Mouse (Mus musculus): ENCODE measurements around the gene Olfr685.

The Olfr685 gene

DNA sequence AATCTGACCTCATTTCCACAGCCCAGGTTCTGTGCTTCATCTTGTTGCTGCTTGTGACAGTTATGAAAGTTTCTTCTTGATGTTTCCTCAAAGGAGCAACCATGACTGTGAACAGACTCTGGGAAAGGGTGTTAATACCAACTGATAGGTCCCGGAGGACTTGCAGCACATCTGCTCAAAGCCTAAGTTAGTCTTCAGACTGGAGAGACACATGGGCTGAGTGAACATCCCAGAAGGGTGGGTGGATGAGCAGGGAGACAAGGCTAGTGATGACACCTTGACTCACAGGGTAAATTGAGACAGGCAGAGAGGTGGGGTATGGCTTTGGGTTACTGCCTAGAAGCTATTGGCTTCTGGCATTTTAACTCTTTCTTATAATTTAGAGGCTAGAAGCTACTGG, at the start of gene Olfr685:
TSS of gene Olfr685 (minus strand) at position 101 of the 400 bp plus-strand sequence.
- DNase-seq (ENCODE audit: low spot score in 2 of 2): no peak

DNA sequence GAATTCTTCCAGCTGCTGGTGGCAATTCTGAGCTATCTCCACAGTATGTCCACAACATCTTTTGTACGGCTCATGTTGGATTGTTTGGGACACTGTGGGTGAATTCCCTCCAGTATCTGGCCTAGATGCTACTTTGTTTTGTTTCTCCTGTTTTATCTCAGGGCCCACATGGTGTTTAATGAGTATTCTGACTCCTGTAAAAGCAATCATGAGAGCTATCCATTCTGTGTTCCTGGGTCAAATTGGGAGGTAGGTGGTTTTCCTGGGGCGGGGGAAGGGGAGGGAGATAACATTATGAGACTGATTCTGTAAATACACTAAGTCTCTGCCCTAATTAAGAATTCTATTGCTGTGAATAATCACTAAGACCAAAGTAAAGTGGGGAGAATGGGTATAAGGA, 43.6 kb upstream of the Olfr685 start:
- DNase-seq (ENCODE audit: low spot score in 2 of 2): no peak

DNA sequence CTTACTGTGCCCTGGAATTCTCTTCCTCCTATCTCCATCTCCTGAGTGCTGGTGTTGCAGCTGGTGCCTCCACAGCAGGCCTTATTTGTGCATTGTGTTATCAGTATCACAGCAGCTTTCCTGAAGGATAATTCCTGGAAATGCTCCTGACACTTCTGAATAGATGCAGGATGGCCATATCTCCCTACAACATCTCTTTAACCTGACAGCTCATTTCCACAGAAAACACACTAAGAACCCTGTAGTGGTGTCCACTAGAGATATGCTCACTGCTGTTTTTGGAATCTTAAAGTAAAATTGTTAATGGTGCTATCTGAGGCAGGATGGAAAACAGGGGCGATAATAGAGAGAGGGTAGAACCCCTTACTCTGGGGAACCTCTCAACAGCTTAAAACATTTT, 42.3 kb upstream of the Olfr685 start:
- DNase-seq (ENCODE audit: low spot score in 2 of 2): no peak

DNA sequence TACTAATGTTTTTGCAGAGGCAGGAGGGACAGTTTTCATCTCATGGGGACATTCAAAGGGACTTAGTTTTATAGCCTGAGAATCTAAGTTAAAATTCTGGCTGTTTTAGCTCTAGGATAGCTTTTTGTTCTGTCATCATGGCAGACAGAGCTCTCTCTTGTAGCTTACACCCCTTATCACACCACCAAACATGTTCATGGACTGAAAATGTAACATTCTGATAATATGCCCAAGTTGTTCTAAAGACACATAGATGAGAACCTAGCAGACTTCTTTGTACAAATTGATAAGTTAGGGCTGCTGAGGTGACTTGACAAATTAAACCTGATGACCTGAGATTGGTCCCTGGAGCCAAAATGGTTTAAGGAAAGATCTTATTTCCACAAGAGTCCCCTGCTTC, 40.9 kb upstream of the Olfr685 start:
- DNase-seq (ENCODE audit: low spot score in 2 of 2): no peak

DNA sequence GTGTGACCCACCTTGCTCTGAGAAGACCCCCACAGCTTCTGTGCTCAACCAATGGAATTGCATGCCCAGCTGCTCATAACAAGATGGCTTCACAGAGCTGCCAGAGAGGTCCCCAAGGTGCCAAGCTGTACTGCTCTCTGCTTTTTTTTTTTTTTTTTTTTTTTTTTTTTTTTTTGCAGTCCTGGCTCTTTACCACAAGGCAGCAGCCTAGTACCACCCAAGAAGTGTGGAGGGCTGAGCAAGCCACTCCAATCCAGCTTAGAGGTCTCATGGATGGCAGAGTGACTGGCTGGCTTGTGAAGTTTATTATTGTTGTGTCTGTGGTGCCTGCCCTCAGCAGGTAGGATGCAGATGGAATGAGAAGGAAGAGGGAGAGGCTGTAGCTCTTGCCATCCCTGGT, 40.3 kb upstream of the Olfr685 start:
- no peak for DNase-seq (ENCODE audit: low spot score in 2 of 2)

DNA sequence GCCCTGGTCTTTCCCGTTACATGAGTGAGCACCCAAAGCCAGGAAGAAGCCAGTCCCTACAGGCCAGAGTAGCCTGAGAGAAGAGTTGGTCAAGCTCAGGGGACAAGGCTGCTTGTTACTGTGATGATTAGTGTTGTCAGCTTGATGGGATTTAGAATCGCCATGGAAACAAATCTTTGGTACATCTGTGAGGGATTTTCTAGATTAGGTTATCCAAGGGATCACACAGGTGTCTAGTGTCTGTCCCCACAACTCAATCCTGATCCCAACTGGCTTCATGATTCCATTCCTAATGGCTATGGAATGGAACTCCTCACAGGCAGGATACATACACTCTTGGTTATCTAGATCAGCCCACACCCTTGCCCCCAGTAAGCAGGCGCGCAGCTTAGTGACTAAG, 32.5 kb upstream of the Olfr685 start:
- DNase-seq (ENCODE audit: low spot score in 2 of 2): no peak

DNA sequence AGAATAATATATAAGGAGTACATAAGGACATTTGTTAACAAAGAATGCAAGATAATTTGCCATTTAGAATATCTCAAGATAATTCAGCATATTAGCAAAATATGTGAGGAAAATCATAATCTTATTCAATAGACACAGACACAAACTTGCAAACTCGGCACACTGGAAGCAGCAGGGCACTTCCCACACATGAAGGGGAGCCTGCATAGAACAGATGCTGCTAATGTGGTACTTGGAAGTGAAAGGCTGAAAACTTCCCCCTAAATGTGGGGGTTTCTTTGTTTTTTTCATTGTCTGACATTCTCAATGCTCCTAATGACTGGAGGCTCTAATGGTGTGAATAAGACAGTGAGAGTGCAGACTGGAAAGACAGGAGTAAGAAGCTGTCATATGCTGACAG, 28.9 kb upstream of the Olfr685 start:
- DNase-seq (ENCODE audit: low spot score in 2 of 2): no peak

DNA sequence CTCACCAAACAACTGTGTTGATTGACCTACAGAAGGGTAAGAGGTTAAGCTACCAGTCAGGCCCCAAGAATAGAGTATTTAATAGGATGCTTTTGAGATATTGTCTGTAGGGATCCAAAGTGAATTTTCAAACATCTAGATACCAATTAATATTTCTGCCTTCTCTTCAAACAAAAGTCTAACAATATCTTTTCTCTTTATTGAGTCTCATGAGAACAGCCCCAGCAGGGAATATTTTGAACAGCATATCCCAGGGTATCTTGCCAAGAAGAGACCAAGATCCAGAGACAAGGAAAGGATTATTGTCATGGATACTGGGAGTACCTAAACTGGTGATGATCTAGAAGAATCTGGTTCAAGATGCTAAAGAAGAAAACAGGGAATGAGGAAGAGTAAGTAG, 21.6 kb upstream of the Olfr685 start, which contains the start of gene Olfr686:
TSS of gene Olfr686 (minus strand) at position 101 of the 400 bp plus-strand sequence.
- no peak for DNase-seq (ENCODE audit: low spot score in 2 of 2)

DNA sequence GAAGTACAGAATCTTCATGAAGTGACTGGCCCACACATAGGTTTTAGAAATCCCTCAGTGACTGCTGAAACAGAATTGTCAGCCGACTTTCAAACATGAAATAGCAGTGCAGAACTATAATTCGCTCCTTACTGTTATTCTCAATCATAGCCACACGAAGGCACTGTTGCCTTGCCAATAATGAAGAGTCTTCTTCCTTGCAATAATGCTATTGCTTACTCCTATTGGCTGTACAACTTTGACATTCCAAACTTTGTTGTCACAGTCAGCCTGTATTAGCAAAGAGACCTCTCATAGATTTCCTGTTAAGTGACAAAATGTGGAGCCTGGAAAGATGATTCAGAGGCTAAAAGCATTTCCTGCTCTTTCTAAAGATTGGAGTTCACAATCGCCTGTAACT, 15.0 kb downstream of the Olfr685 start:
- peak in 1 of 2 experiments; percentile 30 for DNase-seq (ENCODE audit: low spot score in 2 of 2)

DNA sequence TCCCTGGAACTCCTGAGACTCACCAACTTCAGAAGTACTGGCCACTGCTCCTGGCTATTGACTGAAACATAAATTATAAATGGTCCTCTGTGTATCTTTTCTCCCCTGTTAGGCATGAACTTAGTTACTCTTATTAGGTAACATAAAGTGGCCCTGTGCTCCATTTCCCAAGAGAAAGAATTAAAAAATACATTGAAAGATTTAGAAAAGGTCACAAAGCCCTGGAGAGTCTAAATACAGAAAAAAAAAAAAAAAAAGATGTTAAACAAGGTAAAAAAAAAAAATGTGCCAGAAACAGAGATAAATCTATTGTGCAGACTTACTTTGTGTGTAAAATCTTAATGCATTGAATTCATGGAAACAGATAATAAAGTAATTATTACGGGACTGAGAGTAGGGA, 22.3 kb downstream of the Olfr685 start, which contains the start of gene Olfr684:
TSS of gene Olfr684 (minus strand) at position 101 of the 400 bp plus-strand sequence.
- no peak for DNase-seq (ENCODE audit: low spot score in 2 of 2)

DNA sequence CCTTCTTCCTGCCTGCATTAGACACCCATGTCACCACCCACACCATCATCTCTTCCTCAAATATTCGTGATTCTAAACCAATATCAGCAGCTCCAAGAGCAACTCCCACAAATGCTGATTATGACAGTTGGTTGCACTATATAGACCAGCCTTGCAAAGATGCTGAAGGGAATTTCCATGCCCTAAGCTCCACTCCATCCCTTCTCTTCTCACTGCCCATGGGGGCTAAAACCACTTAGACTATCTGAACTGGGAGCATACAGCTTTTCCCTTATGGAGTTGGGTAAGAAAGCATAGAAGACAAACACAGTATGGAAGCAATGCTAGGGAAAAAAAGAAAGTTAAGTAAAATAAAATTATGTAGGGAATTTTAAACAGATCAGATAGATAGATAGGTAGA, 38.9 kb downstream of the Olfr685 start, which contains the start of gene Olfr683:
TSS of gene Olfr683 (minus strand) at position 101 of the 400 bp plus-strand sequence.
- DNase-seq (ENCODE audit: low spot score in 2 of 2): no peak

DNA sequence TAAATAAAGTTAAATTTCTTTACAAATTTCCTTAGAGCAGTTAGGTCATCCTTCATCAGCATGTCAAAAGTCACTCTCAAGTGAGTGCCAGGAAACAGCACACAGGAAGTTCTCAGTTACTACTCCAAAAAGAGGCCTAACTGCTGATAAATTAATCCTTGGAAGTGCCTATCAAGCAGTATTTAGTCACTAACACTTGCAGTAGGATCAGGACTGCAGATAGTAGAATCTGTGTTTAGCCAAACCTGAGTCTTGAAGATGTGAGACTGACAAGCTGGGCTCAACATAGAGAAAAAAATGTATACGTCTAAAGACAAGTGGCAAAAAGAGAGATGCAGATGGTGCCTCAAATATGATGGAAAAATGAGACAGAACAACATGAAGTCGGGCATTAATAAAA, 44.5 kb downstream of the Olfr685 start:
- DNase-seq (ENCODE audit: low spot score in 2 of 2): no peak

All from left cerebral cortex, adult 9 months (tissue).